Mouse (Mus musculus): ENCODE results near the gene Swsap1. TPM values are rescaled to one million over a fixed set of nuclear protein-coding genes. Genes with fewer than 3 reads are reported as not detected.

Swsap1 gene
- total RNA-seq, 2 experiments from 2014 or later, result 2.7 to 3.6 TPM

DNA sequence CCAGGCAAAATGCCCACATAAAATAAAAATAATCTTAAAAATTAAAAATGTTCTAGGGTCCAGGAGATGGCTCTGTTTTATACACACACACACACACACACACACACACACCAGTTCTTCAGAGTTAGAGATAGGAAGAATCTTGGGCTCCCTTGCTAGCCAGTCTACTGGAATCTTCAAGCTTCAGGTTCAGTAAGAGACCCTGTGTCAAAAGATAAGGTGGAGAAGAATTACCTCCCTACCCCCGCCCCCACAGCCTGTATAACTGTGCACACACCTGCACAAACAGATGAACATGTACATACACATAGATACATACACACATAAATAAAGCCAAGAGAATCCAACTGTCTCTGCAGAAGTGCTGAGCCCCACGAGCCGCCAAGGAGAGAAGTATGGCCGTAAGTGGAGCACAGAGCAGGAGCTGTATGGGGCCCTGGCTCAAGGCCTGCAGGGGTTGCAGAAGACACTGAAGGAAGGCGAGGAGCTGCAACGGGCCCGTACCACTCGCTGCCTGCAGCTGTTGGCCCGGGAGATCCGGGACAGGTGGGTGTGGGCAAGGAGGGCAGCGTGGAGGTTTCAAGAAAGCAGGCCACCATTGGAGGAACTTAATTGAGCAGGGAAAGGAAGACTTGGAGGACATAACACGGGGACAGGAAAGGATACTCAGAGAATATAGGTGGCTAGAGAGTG, 23.0 kb upstream of the Swsap1 start:
- no peak for DNase-seq
- intact Hi-C loops (cut with DNase I; ENCODE audit: low total_unique reads), result no loop called here

DNA sequence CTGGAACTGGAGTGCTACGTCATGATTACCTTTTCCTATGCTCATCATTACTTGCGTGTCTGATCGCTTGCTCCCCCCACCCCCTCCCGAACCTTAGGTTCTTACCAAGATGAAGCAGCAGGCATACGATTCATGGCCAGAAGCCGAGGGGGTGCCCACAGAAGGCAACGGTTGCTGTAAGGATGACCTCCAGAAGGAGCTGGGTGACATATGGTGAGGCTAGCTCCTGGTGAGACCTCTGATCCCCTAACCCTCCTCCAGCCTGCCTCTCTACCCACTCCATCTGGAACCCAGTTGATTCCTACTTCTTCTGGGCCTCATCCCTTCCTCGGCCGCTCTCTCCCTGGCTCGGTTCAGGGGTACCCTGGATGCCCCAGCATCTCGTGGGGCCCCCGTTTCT, 21.5 kb upstream of the Swsap1 start:
- DNase-seq, result no peak
- intact Hi-C loops (cut with DNase I; ENCODE audit: low total_unique reads), result no loop called here

DNA sequence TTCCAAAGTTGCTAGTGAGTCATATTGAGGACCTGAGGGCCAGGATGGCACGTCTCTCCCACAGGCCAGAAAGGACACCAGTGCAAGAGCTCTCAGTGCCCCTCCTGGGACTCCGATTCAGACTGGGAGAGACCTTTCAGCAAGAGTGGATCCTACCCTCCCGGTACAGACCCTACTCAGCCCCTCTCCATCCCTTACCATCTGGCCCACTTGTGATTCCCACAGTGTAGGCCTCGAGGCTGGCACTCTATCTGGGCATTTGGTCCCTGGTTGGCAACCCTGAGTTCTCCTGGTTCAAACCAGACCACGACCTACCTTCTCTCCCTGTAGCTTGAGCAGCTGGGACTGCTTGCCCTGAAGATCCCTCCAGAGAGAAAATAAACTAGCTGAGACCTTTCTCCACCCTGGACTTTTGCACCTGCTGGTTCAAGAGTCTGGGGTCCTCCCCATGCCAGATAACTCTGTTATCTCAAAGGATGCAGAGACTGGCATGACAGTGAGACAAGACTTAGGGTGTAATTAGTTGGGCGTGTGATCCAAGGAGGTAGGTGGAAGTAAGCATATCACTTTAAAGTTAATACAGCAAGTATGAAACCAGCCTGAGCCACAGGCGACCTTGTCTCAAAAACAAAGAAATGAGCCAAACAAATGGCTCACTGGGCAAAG, 20.0 kb upstream of the Swsap1 start:
- no peak for DNase-seq
- intact Hi-C loops (cut with DNase I; ENCODE audit: low total_unique reads), result no loop called here

GRCm38 (mm10) chr9:21936692-21937570, 18.6 kb upstream of the Swsap1 start, which contains the start of gene Plppr2:
Gene Plppr2, plus strand, starts transcription at chr9:21937033.
- DNase-seq, result peak; percentile 96
- intact Hi-C loops (cut with DNase I; ENCODE audit: low total_unique reads), result no loop called here

DNA sequence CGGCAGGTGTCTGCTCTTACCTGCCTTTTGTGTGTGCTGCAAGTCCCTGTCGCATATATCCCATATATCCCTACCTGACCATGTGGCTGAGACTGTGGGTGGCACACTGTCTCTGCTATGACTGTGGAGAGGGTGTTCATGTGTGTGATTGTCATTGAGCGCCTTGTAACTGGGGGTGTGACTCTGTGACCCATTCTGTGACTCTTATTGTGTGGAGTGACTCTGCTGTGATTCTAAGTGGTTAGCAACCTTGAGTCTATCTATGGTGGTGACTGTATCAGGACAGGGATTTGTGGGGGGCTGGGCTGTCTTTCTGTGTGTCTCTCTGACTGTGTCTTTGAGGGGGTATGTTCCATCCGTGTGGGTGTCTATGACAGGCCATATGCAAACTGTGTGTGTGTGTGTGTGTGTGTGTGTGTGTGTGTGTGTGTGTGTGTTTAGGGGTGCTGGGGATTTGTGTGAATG, 17.8 kb upstream of the Swsap1 start:
- no peak for DNase-seq
- intact Hi-C loops (cut with DNase I; ENCODE audit: low total_unique reads), result no loop called here

DNA sequence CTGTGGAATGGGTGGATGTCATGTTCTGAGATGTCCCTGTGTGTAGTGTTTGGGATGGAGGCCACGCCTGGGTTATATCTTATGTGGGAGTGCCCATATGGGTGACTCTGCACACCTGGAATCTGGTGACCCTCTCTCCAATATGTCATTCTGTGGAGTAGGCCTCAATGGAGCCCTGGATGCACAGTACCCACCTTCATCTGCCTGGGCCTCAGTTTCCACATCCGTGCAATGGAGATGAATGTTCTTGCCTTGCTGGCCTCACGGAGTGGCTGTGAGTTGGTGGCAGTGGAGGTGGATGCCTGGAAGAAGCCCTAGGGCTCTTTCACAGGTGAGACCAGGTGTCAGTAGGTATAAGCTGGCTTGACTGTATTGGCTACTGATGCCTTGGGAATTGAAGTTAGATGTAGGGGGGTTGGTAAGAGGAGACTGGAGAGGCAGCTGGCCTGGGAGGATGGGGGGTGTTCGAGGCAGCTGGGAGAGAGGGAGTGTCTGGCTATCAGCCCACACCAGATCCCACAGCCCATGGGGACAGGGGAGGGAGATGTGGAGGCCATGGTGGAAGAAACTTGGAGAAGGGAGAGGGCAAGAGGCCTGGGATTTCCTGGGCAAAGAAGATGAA, 17.2 kb upstream of the Swsap1 start:
- no peak for DNase-seq

GRCm38 (mm10) chr9:21943046-21943445, 12.5 kb upstream of the Swsap1 start:
- intact Hi-C loops (cut with DNase I; ENCODE audit: low total_unique reads), result no loop called here
- no peak for DNase-seq

More for the DNA sequence above, 17.2 kb upstream of the Swsap1 start:
- intact Hi-C loops (cut with DNase I; ENCODE audit: low total_unique reads), result no loop called here

DNA sequence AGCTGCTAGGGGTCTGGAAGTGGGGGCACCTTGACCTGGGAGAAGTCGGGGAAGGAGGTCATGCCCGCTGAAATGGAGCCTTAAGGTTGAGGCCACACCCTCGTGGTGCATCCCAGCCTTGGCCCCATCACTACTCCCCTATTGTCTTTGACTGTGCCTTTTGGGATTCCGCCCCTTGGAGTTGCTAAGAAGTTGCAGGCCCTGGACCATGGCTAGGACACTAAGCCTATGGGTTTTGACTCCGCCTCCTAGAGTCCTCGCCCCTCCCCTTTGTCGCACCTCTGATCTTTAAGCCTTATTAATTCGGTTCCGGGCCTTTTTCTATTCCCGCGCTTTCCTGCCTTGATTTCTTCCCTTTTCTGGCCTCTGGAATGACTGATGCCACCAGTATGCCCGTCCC, 11.9 kb upstream of the Swsap1 start:
- DNase-seq, result no peak
- intact Hi-C loops (cut with DNase I; ENCODE audit: low total_unique reads), result no loop called here

- intact Hi-C loops (cut with DNase I; ENCODE audit: low total_unique reads), result no loop called here
- DNase-seq, result no peak
Measured at GRCm38 (mm10) chr9:21944267-21944666, 11.3 kb upstream of the Swsap1 start.

DNA sequence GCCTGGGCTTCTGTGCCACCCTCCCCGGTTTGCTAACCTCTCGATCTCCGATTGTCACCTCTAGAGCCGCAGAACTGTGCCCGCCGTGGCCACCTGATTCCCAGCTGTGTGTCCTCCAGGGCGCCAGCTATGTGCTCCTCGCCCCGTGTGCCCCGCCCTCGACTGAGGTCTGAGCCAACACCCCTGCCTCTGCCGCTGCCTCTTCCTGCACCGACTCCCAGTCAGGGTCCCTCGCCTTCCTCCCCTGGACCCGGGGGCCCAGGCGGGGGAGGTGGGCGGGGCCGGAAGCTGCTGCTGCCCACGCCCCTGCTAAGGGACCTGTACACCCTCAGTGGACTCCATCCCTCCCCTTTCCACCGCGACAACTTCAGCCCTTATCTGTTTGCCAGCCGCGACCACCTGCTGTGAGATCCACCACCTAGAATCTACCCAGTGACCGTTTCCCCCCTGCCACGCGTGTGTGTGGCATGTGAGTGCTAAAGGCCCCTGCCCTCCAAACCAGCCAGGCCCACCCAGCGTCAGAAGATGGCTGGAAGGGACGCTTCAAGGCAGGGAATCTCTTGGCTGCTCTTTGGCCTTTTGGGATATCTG, 7.9 kb upstream of the Swsap1 start:
- intact Hi-C loops (cut with DNase I; ENCODE audit: low total_unique reads), result no loop called here
- DNase-seq, result no peak

DNA sequence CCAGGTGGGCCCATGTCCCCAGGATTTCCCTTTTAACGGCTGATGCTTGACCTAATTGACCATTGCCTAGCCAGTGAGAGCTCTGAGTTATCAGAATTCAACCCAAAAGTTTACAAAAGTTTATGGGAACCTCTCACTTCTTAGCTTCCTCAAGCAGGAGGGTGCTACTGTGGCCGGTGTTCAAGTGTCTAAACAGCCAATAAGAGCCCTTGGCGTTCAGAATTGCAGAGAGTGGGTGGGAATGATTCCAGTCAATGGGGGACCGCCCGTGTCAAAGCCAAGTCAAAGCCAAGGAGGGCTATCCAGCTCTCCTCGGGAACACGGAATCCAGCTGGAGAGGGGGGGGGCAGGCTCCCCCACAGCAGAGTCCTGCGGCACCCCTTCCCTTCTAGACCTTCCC, 7.4 kb upstream of the Swsap1 start:
- no peak for DNase-seq
- intact Hi-C loops (cut with DNase I; ENCODE audit: low total_unique reads), result no loop called here

DNA sequence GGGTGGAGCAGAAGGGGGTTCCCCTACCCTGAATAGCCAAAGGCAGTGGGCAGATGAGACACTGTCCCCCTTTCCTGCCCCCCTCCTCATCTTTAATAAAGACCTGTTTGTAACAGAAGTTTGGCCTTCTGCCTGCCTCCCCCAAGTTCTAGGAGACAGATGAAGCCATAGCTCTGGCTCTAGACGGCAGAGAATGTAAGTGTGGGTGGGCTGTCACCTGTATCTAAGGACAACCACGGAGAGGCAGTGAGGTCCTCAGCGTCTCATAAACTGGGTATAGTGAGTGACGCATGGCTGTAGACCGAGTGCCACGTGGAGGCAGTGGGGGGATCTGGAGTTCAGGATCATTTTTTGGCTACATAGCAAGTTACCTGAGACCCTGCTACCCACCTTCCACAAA, 6.8 kb upstream of the Swsap1 start:
- intact Hi-C loops (cut with DNase I; ENCODE audit: low total_unique reads), result no loop called here
- DNase-seq, result no peak

- intact Hi-C loops (cut with DNase I; ENCODE audit: low total_unique reads), result no loop called here
- DNase-seq, result peak; percentile 62
Measured at GRCm38 (mm10) chr9:21950322-21950721, 5.2 kb upstream of the Swsap1 start.

DNA sequence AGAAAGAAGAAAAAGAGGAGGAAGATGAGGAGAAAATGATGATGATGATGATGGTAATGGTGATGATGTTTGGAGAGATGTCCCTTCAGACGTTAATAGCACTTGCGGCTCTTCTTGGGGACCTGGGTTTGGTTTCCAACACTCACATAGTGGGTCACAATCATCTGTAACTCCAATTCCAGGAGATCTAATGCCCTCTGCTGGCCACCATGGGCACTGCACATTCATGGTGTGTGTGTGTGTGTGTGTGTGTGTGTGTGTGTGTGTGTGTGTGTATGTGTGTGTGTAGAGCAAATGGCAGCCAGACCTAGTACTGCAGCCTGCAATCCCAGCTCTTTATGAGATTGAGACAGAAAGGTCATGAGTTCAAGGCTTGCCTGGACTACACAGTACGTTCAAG, 3.6 kb upstream of the Swsap1 start:
- no peak for DNase-seq
- intact Hi-C loops (cut with DNase I; ENCODE audit: low total_unique reads), result no loop called here

DNA sequence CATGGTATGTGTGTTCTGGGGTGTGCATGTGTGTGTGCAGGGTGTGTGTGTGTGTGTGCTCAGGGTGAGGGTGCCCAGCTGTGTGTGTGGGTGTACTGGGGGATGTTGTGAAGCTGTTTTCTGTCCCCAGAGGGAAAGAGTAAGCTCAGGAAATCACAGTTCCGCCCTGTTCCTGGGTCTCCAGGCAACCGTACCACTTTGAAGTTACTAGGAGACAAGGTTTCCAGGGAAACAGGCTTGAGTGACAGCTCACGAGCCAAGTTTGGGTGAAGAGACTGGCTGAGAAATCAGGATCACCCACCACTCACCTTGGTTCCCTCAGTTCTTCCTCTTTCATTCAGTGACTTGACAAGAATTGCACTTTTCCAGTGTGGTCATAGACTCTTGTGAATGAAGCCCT, 2.0 kb upstream of the Swsap1 start:
- DNase-seq, result no peak
- intact Hi-C loops (cut with DNase I; ENCODE audit: low total_unique reads), result no loop called here

DNA sequence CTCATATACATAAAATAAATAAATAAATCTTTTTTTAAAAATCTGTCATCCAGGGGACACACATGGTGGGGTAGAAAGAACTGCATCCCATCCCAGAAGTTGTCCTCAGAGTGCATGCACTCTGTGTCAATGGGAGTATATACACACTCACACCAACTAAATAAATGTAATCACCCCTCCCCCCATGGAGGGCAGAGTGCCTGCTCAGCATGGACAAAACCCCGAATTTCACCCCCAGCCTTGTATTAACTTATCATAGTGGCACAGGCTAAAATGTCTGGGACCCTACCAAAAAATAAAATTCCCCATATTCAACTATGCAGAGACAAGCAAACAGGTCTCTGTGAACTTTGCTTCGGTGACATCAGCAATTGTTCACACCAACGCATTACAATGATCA, 920 bp upstream of the Swsap1 start:
- no peak for DNase-seq
- intact Hi-C loops (cut with DNase I; ENCODE audit: low total_unique reads), result no loop called here

GRCm38 (mm10) chr9:21955225-21955569, 358 bp upstream of the Swsap1 start:
- no peak for DNase-seq
- intact Hi-C loops (cut with DNase I; ENCODE audit: low total_unique reads), result no loop called here

DNA sequence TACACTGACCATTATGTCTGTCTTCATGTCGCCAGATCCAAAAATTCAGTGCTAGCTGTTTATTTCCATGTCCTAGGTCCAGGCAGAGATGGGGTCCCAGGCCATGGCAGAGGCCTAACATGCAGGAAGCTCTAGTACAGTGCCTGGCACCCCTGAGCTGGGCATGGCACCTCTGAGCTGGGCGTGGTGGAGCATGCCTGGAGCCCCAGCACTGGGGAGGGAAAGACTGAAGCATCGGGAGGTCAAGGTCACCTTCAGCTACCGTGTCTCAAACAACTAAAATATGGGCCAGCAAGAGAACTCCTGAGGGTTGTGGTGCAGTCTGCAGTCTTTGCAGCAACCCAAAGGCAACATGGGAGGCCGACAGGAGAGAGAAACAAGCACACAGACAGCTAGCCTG, 2.8 kb downstream of the Swsap1 start:
- intact Hi-C loops (cut with DNase I; ENCODE audit: low total_unique reads), result no loop called here
- DNase-seq, result no peak

DNA sequence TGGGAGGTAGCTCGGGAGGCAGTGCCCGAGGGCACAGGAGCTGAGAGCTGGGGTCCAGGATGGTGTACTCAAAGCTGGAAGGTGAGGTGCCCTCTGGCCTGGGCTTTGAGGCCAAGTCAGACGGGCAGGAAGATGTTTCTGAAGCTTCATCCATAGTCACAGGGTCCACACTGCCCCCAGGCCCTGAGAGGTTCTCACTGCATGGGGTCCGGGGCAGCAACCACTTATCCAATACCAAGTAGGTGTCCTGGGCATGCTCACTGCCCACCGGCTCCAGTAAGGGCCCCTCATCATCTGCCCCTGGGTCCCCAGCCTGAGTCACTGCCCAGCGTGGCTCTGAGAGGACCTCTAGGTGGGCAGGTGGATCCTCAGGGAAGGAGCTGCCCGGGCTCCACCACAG, 3.7 kb downstream of the Swsap1 start:
- intact Hi-C loops (cut with DNase I; ENCODE audit: low total_unique reads), result no loop called here

DNA sequence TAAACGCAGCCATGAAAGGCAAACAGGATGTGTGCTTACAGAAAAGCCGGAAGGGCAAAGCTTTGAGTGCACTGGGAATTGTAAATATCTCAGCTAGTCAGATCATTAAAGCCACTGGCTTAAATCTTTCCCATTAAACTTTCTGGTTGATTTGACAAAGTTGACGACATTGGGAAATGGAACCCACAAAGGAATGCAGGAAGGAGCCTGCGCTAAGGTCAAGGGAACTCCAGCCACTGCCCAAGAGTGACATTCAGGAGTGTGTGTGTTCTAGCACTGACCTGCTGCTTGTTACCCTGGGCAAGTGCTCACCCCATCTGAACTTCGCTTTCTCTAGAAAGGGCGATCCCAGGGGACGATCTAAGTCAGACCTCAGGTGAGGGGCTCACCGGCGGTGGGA, 4.6 kb downstream of the Swsap1 start:
- intact Hi-C loops (cut with DNase I; ENCODE audit: low total_unique reads), result no loop called here
- no peak for DNase-seq

More for the DNA sequence above, 3.7 kb downstream of the Swsap1 start:
- no peak for DNase-seq
